Mouse (Mus musculus): ENCODE measurements at regions not wholly inside any gene's neighbourhood (a gene's known extent, or its start where the extent isn't known, plus 50 kb on each side); places are given as distances from the start of the nearest gene placed in this dataset.

GRCm38 (mm10) chr13:97418081-97418480 is 177.2 kb downstream of the Enc1 start:
- H3K79me2 ChIP-seq (ENCODE audit: control insufficient read depth, insufficient read depth, low read length, poor library complexity) = no peaks in the 10 kb centered on the region

DNA sequence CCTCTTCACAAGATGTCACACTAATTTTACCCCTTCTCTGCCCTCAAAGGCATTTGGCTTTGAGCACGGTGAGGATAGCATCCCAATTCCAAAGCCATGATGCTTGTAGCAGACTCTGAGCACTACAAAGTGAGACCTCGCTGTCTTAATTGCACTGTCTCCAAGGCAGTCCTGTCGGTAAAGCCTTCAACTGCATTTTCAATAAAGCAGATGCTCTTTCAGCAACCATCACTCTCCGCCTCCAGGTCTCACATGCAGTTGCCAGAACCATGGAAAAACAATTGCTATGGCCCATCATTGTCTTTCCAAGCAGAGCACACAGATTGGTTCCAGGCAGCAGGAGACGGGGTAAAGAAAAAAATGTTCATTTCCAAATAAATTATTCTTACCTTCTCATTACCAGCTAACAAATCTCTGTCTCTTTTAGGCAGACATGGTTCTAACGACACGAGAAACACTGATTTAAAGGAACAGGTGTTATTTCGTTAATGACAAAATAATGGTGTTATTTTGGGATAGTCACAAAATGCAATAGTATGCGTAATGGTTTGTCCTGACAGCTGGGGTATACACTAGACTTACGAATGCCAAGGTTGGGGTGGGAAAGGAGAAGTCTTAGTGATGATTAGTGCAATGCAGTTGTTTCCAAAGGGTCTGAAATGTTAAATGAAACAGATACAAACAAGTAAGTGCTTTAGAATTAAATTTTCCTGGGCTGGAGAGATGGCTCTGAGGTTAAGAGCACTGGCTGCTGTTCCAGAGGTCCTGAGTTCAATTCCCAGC is 175.2 kb downstream of the Enc1 start:
- no peak for TF ChIP-seq TCF12 (IDR thresholded peaks at IDR 0.05; ENCODE audit: low read depth, low read length)
- TF ChIP-seq USF1 (IDR thresholded peaks at IDR 0.05; ENCODE audit: low read depth, low read length) = no peak
- TF ChIP-seq SIN3A (IDR thresholded peaks at IDR 0.05; ENCODE audit: low read length) = no peak
- TF ChIP-seq SMC3 (IDR thresholded peaks at IDR 0.05; ENCODE audit: low read depth, low read length) = no peak
- no peak for TF ChIP-seq HCFC1 (IDR thresholded peaks at IDR 0.05; ENCODE audit: low read depth, low read length)
- TF ChIP-seq MYB (IDR thresholded peaks at IDR 0.05; ENCODE audit: low read depth, low read length) = no peak
- no peak for TF ChIP-seq UBTF (IDR thresholded peaks at IDR 0.05; ENCODE audit: borderline replicate concordance, insufficient read depth, low read depth, low read length)
- no peak for TF ChIP-seq CTCF (IDR thresholded peaks at IDR 0.05 in 2 of 3, conservative IDR thresholded peaks at IDR 0.05 in 1 of 3; ENCODE audit: control insufficient read depth in 1 of 3, insufficient read depth in 1 of 3, low read depth in 2 of 3, low read length in 3 of 3, poor library complexity in 1 of 3, severe bottlenecking in 1 of 3)
- no peak for TF ChIP-seq KAT2A (conservative IDR thresholded peaks at IDR 0.05; ENCODE audit: low read depth, low read length)
- no peak for TF ChIP-seq ELF1 (IDR thresholded peaks at IDR 0.05; ENCODE audit: low read depth, low read length)
- TF ChIP-seq BHLHE40 (IDR thresholded peaks at IDR 0.05; ENCODE audit: borderline replicate concordance, low read depth, low read length) = no peak
- no peak for TF ChIP-seq TAL1 (IDR thresholded peaks at IDR 0.05; ENCODE audit: low read length)
- TF ChIP-seq E2F4 (IDR thresholded peaks at IDR 0.05; ENCODE audit: borderline replicate concordance, low read depth, low read length) = no peak
- Histone ChIP-seq H3K4me1 (ENCODE audit: control insufficient read depth in 1 of 2, insufficient read depth in 2 of 2, low read length in 2 of 2) (peaks cover 10 to 25% of the 10 kb centered on the region in 2 experiments), H3K27ac (ENCODE audit: control insufficient read depth, low read depth, low read length) (no peak overlapping the region), H3K36me3 (ENCODE audit: control insufficient read depth in 1 of 2, insufficient read depth in 2 of 2, low read length in 2 of 2) (peaks cover 0 to 20% of the 10 kb centered on the region in 2 experiments; a peak in 2 of 4 replicates), H3K9ac (ENCODE audit: control insufficient read depth, low read depth, low read length, poor library complexity, severe bottlenecking) (no peak overlapping the region), H3K4me3 (ENCODE audit: control insufficient read depth in 1 of 2, insufficient read depth in 1 of 2, low read depth in 2 of 2, low read length in 2 of 2) (no peak overlapping the region), H3K27me3 (ENCODE audit: control insufficient read depth in 1 of 2, insufficient read depth in 2 of 2, low read length in 2 of 2) (no peaks in the 10 kb centered on the region), H3K79me2 (ENCODE audit: control insufficient read depth, insufficient read depth, low read length, poor library complexity) (no peaks in the 10 kb centered on the region), H3K9me3 (replicated peaks; ENCODE audit: insufficient read depth, low read length) (no peaks in the 10 kb centered on the region)
- DNase-seq (ENCODE audit: low read depth, low spot score) = no peak

More at GRCm38 (mm10) chr13:97418081-97418480, 177.2 kb downstream of the Enc1 start:
- H3K27ac ChIP-seq (ENCODE audit: control insufficient read depth, low read depth, low read length) = no peak overlapping the region
- H3K9ac ChIP-seq (ENCODE audit: control insufficient read depth, low read depth, low read length, poor library complexity, severe bottlenecking) = no peak overlapping the region
- no peak for DNase-seq (ENCODE audit: low read depth, low spot score)
- H3K27me3 ChIP-seq (ENCODE audit: control insufficient read depth in 1 of 2, insufficient read depth in 2 of 2, low read length in 2 of 2) = no peaks in the 10 kb centered on the region
- no peaks in the 10 kb centered on the region for H3K9me3 ChIP-seq (replicated peaks; ENCODE audit: insufficient read depth, low read length)
- no peak overlapping the region for H3K4me3 ChIP-seq (ENCODE audit: control insufficient read depth in 1 of 2, insufficient read depth in 1 of 2, low read depth in 2 of 2, low read length in 2 of 2)
- peaks cover 0 to 20% of the 10 kb centered on the region in 2 experiments; a peak in 2 of 4 replicates for H3K36me3 ChIP-seq (ENCODE audit: control insufficient read depth in 1 of 2, insufficient read depth in 2 of 2, low read length in 2 of 2)
- H3K4me1 ChIP-seq (ENCODE audit: control insufficient read depth in 1 of 2, insufficient read depth in 2 of 2, low read length in 2 of 2) = peaks cover 10 to 25% of the 10 kb centered on the region in 2 experiments
- TF ChIP-seq RCOR1 (IDR thresholded peaks at IDR 0.05; ENCODE audit: low read depth, low read length) (no peak), E2F4 (IDR thresholded peaks at IDR 0.05; ENCODE audit: borderline replicate concordance, low read depth, low read length) (no peak), EP300 (IDR thresholded peaks at IDR 0.05; ENCODE audit: low read depth in 1 of 2, low read length in 2 of 2) (no peak), BHLHE40 (IDR thresholded peaks at IDR 0.05; ENCODE audit: borderline replicate concordance, low read depth, low read length) (no peak), CHD2 (IDR thresholded peaks at IDR 0.05; ENCODE audit: low read length) (no peak), GABPA (IDR thresholded peaks at IDR 0.05; ENCODE audit: low read depth, low read length) (no peak), MAX (IDR thresholded peaks at IDR 0.05; ENCODE audit: low read length) (no peak), ELF1 (IDR thresholded peaks at IDR 0.05; ENCODE audit: low read depth, low read length) (no peak), SMC3 (IDR thresholded peaks at IDR 0.05; ENCODE audit: low read depth, low read length) (no peak), CTCF (IDR thresholded peaks at IDR 0.05 in 2 of 3, conservative IDR thresholded peaks at IDR 0.05 in 1 of 3; ENCODE audit: control insufficient read depth in 1 of 3, insufficient read depth in 1 of 3, low read depth in 2 of 3, low read length in 3 of 3, poor library complexity in 1 of 3, severe bottlenecking in 1 of 3) (no peak), MYB (IDR thresholded peaks at IDR 0.05; ENCODE audit: low read depth, low read length) (no peak), MYC (IDR thresholded peaks at IDR 0.05; ENCODE audit: low read depth, low read length) (no peak), TCF12 (IDR thresholded peaks at IDR 0.05; ENCODE audit: low read depth, low read length) (no peak), POLR2AphosphoS2 (IDR thresholded peaks at IDR 0.05; ENCODE audit: low read length) (no peak), MAFK (IDR thresholded peaks at IDR 0.05; ENCODE audit: borderline replicate concordance, low read depth, low read length) (no peak), ZMIZ1 (IDR thresholded peaks at IDR 0.05; ENCODE audit: low read depth, low read length) (no peak), JUND (IDR thresholded peaks at IDR 0.05; ENCODE audit: low read depth, low read length) (no peak), MXI1 (IDR thresholded peaks at IDR 0.05; ENCODE audit: low read depth, low read length) (no peak), KAT2A (conservative IDR thresholded peaks at IDR 0.05; ENCODE audit: low read depth, low read length) (no peak)

All from MEL (cell line).